Mouse (Mus musculus) spleen, adult 2 months (tissue): ENCODE measurements around the gene Olfr286. TPM values are rescaled to one million over a fixed set of nuclear protein-coding genes. Genes with fewer than 3 reads are reported as not detected.

ENCODE experiments used
- DNase-seq, 2 experiments: peaks; one replicate each; pipeline versions ENCODE4 v3.0.0 to v3.0.0-alpha.2; 2012 to 2021; ENCODE audit warnings: low spot score in 2 of 2, low read depth in 1 of 2
- H3K27ac ChIP-seq: fragments of 200-500 bp; 2 replicates; pipeline ENCODE4 v1.5.1; 2012; ENCODE audit warnings: low read length, inconsistent platforms; ENCODE audit not compliant: insufficient read depth
- H3K27me3 ChIP-seq: fragments of 200-500 bp; 2 replicates; pipeline ENCODE4 v1.6.1; 2012; ENCODE audit warnings: mild to moderate bottlenecking, moderate library complexity, low read length, inconsistent platforms; ENCODE audit not compliant: control insufficient read depth, insufficient read depth
- H3K36me3 ChIP-seq: fragments of 200-500 bp; 2 replicates; pipeline ENCODE4 v1.6.1; 2012; ENCODE audit warnings: mild to moderate bottlenecking, low read length, inconsistent platforms; ENCODE audit not compliant: control insufficient read depth, insufficient read depth
- H3K4me1 ChIP-seq: fragments of 200-500 bp; 2 replicates; pipeline ENCODE4 v1.6.1; 2011; ENCODE audit warnings: inconsistent platforms; ENCODE audit not compliant: control insufficient read depth, insufficient read depth, insufficient read length
- H3K4me3 ChIP-seq: fragments of 200-500 bp; 2 replicates; pipeline ENCODE4 v1.5.1; 2011; ENCODE audit warnings: mild to moderate bottlenecking, inconsistent platforms; ENCODE audit not compliant: insufficient read depth, insufficient read length; ENCODE audit errors: extremely low read depth
- CTCF ChIP-seq: fragments of 200-500 bp; IDR thresholded peaks from 2 replicates; pipeline ENCODE4 v1.5.1; 2011; ENCODE audit warnings: mild to moderate bottlenecking, inconsistent platforms; ENCODE audit not compliant: insufficient read depth, insufficient read length, insufficient replicate concordance; ENCODE audit errors: extremely low read depth
- POLR2A ChIP-seq: fragments of 200-500 bp; IDR thresholded peaks from 2 replicates; pipeline ENCODE4 v1.6.1; 2011; ENCODE audit warnings: low read depth, low read length, inconsistent platforms
- WGBS: fragments of 180-500 bp; shearing (Covaris S2); methylation state at CpG from one replicate; pipeline ENCODE4 v1.1.7; 2018; 5-methylcytosine and 5-hydroxymethylcytosine counted together
- polyA plus RNA-seq: library from polyadenylated mRNA; depleted of rRNA; stranded (reverse); fragments of >200 nt; gene quantifications from 2 replicates; pipeline ENCODE4 v1.2.3, GENCODE M21; 2012; rRNA removed

Gene Olfr286
- polyA plus RNA-seq, result not detected in 2 replicates

- Histone ChIP-seq H3K27me3 (no peaks in the 10 kb centered on the region), H3K4me3 (no peak within 1 kb of the TSS), H3K36me3 (no peaks in the 10 kb centered on the region), H3K27ac (no peak within 1 kb of the TSS), H3K4me1 (no peaks in the 10 kb centered on the region)
- WGBS, result 89% methylated on average over 4 of the region's 4 CpGs
- DNase-seq, result no peak
- TF ChIP-seq POLR2A (no peak), CTCF (no peak)
Measured at GRCm38 (mm10) chr15:98234350-98234749, at the start of gene Olfr286. Gene Olfr286, minus strand, starts transcription at chr15:98234450.

- H3K4me1 ChIP-seq, result no peaks in the 10 kb centered on the region
- H3K27ac ChIP-seq, result no peak overlapping the region
- WGBS, result 84% methylated on average over 7 of the region's 7 CpGs
- TF ChIP-seq CTCF, result no peak
- no peak for TF ChIP-seq POLR2A
- H3K36me3 ChIP-seq, result no peaks in the 10 kb centered on the region
- DNase-seq, result no peak
- no peak overlapping the region for H3K4me3 ChIP-seq
- H3K27me3 ChIP-seq, result no peaks in the 10 kb centered on the region
Measured at GRCm38 (mm10) chr15:98257776-98258175, 23.5 kb upstream of the Olfr286 start.

DNA sequence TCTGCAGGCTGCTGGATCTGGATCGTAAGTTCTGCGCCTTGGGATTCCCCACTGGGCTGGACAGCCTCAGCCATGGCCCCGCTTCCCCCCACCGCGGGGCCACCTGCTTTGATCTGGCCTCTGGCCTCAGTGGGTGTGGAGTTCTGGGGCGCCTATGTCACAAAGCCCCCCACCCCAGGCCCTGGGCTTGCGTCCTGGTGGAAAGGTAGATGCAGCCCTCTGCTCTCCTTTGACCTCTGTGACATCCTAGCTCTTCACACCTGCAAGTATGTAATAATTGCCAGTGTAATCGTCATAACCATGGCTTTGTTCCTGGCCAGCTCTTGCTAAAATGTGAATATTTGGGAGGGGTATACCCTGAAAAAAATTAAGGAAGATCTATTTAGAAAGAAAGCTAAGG, 22.9 kb upstream of the Olfr286 start, which contains the start of gene H1fnt:
Gene H1fnt, minus strand, starts transcription at position 101 of the 400 bp plus-strand sequence.
- H3K4me3 ChIP-seq, result no peak within 1 kb of the TSS
- H3K36me3 ChIP-seq, result no peaks in the 10 kb centered on the region
- TF ChIP-seq POLR2A (no peak), CTCF (no peak)
- H3K27me3 ChIP-seq, result no peaks in the 10 kb centered on the region
- DNase-seq, result no peak
- no peaks in the 10 kb centered on the region for H3K4me1 ChIP-seq
- WGBS, result 92% methylated on average over 8 of the region's 8 CpGs
- H3K27ac ChIP-seq, result no peak within 1 kb of the TSS

GRCm38 (mm10) chr15:98256271-98256670, 22.0 kb upstream of the Olfr286 start:
- H3K36me3 ChIP-seq, result no peaks in the 10 kb centered on the region
- no peak for TF ChIP-seq CTCF
- no peak for TF ChIP-seq POLR2A
- no peak overlapping the region for H3K27ac ChIP-seq
- no peaks in the 10 kb centered on the region for H3K27me3 ChIP-seq
- H3K4me1 ChIP-seq, result no peaks in the 10 kb centered on the region
- 93% methylated on average over 13 of the region's 13 CpGs for WGBS
- no peak overlapping the region for H3K4me3 ChIP-seq
- DNase-seq, result no peak

DNA sequence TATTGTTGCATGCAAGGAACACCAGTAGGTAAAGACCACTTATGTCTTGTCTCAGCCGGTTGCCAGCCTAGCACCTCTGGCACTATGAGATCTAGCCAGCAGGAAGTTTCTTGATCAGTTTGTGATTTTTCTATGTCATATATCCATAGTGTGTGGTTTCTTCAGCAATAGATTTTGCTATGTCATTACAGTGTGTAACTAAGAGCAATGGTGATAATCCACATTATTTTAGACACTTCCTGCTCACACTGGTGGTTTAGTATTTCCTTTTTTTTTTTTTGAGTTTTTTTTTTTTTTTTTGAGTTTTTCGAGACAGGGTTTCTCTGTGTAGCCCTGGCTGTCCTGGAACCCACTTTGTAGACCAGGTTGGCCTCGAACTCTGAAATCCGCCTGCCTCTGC, 1.2 kb upstream of the Olfr286 start:
- DNase-seq, result no peak
- H3K27ac ChIP-seq, result no peak overlapping the region
- no peaks in the 10 kb centered on the region for H3K27me3 ChIP-seq
- 39% methylated on average over 4 of the region's 4 CpGs for WGBS
- TF ChIP-seq POLR2A (no peak), CTCF (no peak)
- no peak overlapping the region for H3K4me3 ChIP-seq
- no peaks in the 10 kb centered on the region for H3K36me3 ChIP-seq
- H3K4me1 ChIP-seq, result no peaks in the 10 kb centered on the region

DNA sequence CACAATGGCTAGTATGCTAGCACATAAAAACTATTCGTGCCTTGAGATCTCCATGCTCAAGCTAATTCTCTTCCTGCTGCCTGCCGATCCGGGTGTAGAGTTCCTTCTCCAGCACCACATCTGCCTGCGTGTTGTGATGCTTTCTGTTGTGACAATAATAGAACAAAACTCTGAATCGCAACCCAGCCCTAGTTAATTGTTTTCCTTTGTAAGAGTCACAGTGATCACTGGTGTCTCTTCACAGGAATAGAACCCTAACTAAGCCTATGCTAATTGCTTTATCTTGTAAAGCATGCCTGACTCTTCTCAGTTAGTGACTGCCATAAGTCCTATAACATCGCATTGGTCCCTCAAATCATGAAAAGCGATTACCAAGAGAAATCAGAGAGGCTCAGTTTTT, 8.2 kb downstream of the Olfr286 start:
- TF ChIP-seq CTCF, result no peak
- TF ChIP-seq POLR2A, result no peak
- WGBS, result 76% methylated on average over 7 of the region's 7 CpGs
- H3K4me1 ChIP-seq, result no peaks in the 10 kb centered on the region
- no peak overlapping the region for H3K27ac ChIP-seq
- no peaks in the 10 kb centered on the region for H3K36me3 ChIP-seq
- DNase-seq, result no peak
- no peaks in the 10 kb centered on the region for H3K27me3 ChIP-seq
- H3K4me3 ChIP-seq, result no peak overlapping the region

DNA sequence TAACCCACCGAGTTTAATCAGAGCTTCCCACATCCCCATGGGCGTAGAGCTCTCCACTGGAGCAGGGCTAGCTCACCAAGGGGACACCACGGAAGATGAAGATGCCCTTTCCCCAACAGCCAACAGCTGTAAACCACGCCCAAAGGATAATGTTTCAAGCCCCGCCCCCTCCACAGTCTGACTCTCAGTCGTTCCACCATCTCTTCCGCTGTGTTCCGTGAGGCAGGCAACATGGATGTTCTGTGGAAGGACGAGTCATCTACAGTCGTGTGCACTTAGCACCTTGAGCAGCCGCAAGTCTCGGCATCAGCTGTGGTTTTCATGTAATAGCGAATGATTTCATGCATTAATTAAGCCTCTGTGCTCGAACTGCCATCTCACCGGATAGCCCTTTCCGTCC, 8.6 kb downstream of the Olfr286 start:
- no peaks in the 10 kb centered on the region for H3K36me3 ChIP-seq
- 49% methylated on average over 16 of the region's 16 CpGs for WGBS
- H3K27ac ChIP-seq, result no peak overlapping the region
- no peak for TF ChIP-seq CTCF
- TF ChIP-seq POLR2A, result no peak
- no peak overlapping the region for H3K4me3 ChIP-seq
- H3K27me3 ChIP-seq, result no peaks in the 10 kb centered on the region
- H3K4me1 ChIP-seq, result no peaks in the 10 kb centered on the region
- DNase-seq, result no peak
